Mouse (Mus musculus) hindbrain, embryonic 14.5 days (tissue): Measurements from ENCODE around the gene Pcgf2. TPM values are rescaled to one million over a fixed set of nuclear protein-coding genes. Genes with fewer than 3 reads are reported as not detected.
A peak's percentile ranks its signal among the peaks of the same experiment; 100 is the strongest.
"Not testable (repeated sequence)": the region's sequence is repeated elsewhere in the genome, so short reads cannot be mapped to it uniquely, and the experiment has no call there.

Experiments
- ATAC-seq: fragments of 200-750 bp; cut with Nextera tagmentation; 2 replicates; pipeline ENCODE4 v1.8.0; 2017; ENCODE audit warnings: moderate number of reproducible peaks, mild to moderate bottlenecking, moderate TSS enrichment, moderate library complexity; ENCODE audit not compliant: low FRiP score
- DNase-seq: peaks from one replicate; pipeline ENCODE4 v3.0.0-alpha.2; 2015; ENCODE audit warnings: low spot score
- H3K27ac ChIP-seq: fragments of 300-500 bp; sonication (generic); 2 replicates; pipeline ENCODE4 v1.5.1; 2014; ENCODE audit warnings: mild to moderate bottlenecking, moderate library complexity
- H3K27me3 ChIP-seq: fragments of 300-500 bp; sonication (generic); 2 replicates; pipeline ENCODE4 v1.6.1; 2014; ENCODE audit warnings: mild to moderate bottlenecking, low read length, mixed read lengths; ENCODE audit not compliant: control insufficient read depth, insufficient read depth
- H3K36me3 ChIP-seq: fragments of 300-500 bp; sonication (generic); replicated peaks from 2 replicates; pipeline ENCODE4 v1.6.1; 2014; ENCODE audit not compliant: control insufficient read depth, insufficient read depth
- H3K4me1 ChIP-seq: fragments of 300-500 bp; sonication (generic); replicated peaks from 2 replicates; pipeline ENCODE4 v1.6.1; 2014; ENCODE audit warnings: antibody characterized with exemption, low read length, mixed read lengths; ENCODE audit not compliant: control insufficient read depth, insufficient read depth
- H3K4me2 ChIP-seq: fragments of 300-500 bp; sonication (generic); replicated peaks from 2 replicates; pipeline ENCODE4 v1.6.1; 2014; ENCODE audit warnings: mild to moderate bottlenecking, moderate library complexity
- H3K4me3 ChIP-seq: fragments of 300-500 bp; sonication (generic); replicated peaks from 2 replicates; pipeline ENCODE4 v1.5.1; 2014; ENCODE audit warnings: mild to moderate bottlenecking, low read length
- H3K9ac ChIP-seq: fragments of 300-500 bp; sonication (generic); 2 replicates; pipeline ENCODE4 v1.6.1; 2014
- H3K9me3 ChIP-seq: fragments of 300-500 bp; sonication (generic); 2 replicates; pipeline ENCODE4 v1.6.1; 2016; ENCODE audit warnings: low read length; ENCODE audit not compliant: control insufficient read depth
- WGBS: fragments of 180-500 bp; shearing (Covaris S2); extraction: QIAGEN DNeasy Blood & Tissue Kit; methylation state at CpG from one replicate; pipeline ENCODE4 v1.1.7; 2014; 5-methylcytosine and 5-hydroxymethylcytosine counted together
- polyA plus RNA-seq: library from polyadenylated mRNA; unstranded; fragments of >200 nt; fragmentation: Nextera tagmentation; extraction: Ambion mirVana; gene quantifications from 2 replicates; pipeline ENCODE4 v1.2.1, GENCODE M21; 2014

The Pcgf2 gene
- polyA plus RNA-seq, 1 experiment from 2014 or later, result 23.4 TPM

- no peaks in the 10 kb centered on the region for H3K36me3 ChIP-seq
- DNase-seq (peak; percentile 64), ATAC-seq (peak; percentile 86)
- no peaks in the 10 kb centered on the region for H3K9me3 ChIP-seq
- peak overlapping the region; percentile 75 for H3K4me2 ChIP-seq
- peaks cover 21% of the 10 kb centered on the region for H3K4me1 ChIP-seq
- H3K9ac ChIP-seq, result peak overlapping the region; percentile 79
- H3K27ac ChIP-seq, result peak overlapping the region; percentile 74
- under 1% methylated on average over 55 of the region's 78 CpGs for WGBS
- peaks cover 19% of the 10 kb centered on the region for H3K27me3 ChIP-seq
- H3K4me3 ChIP-seq, result peak overlapping the region; percentile 91
These were observed 40.1 kb downstream of the Pcgf2 start for GRCm38 (mm10) chr11:97659990-97660714.

- WGBS, result 13% methylated on average over 13 of the region's 13 CpGs
- H3K4me3 ChIP-seq, result peak overlapping the region; percentile 91
- H3K4me1 ChIP-seq, result peaks cover 14% of the 10 kb centered on the region
These were observed 40.9 kb downstream of the Pcgf2 start for GRCm38 (mm10) chr11:97659267-97659989.

GRCm38 (mm10) chr11:97658751-97659266, 41.5 kb downstream of the Pcgf2 start:
- Histone ChIP-seq H3K4me3 (no peak overlapping the region), H3K9ac (no peak overlapping the region), H3K27me3 (peaks cover 19% of the 10 kb centered on the region), H3K9me3 (no peaks in the 10 kb centered on the region), H3K27ac (no peak overlapping the region), H3K4me2 (0 out of 2 replicates have a peak overlapping the region, but pooled peaks have one; percentile 75), H3K36me3 (no peaks in the 10 kb centered on the region), H3K4me1 (peaks cover 11% of the 10 kb centered on the region)
- 77% methylated on average over 11 of the region's 11 CpGs for WGBS
- ATAC-seq, result no peak
- DNase-seq, result no peak

More at GRCm38 (mm10) chr11:97659267-97659989, 40.9 kb downstream of the Pcgf2 start:
- Histone ChIP-seq H3K27me3 (peaks cover 19% of the 10 kb centered on the region), H3K36me3 (no peaks in the 10 kb centered on the region), H3K4me2 (peak overlapping the region; percentile 75), H3K9ac (peak overlapping the region; percentile 79), H3K9me3 (no peaks in the 10 kb centered on the region), H3K27ac (peak overlapping the region; percentile 74)
- ATAC-seq, result peak; percentile 5; the same call in 1 of the 2 replicates
- DNase-seq, result no peak

GRCm38 (mm10) chr11:97657967-97658366, 42.3 kb downstream of the Pcgf2 start:
- WGBS, result 89% methylated on average over 6 of the region's 6 CpGs
- not testable (repeated sequence) for DNase-seq, H3K36me3 ChIP-seq, H3K9me3 ChIP-seq, H3K27ac ChIP-seq, H3K4me3 ChIP-seq, H3K9ac ChIP-seq, H3K4me2 ChIP-seq, ATAC-seq
- Histone ChIP-seq H3K27me3 (peaks cover 19% of the 10 kb centered on the region), H3K4me1 (peaks cover 11% of the 10 kb centered on the region)

GRCm38 (mm10) chr11:97657184-97657945, 42.9 kb downstream of the Pcgf2 start:
- DNase-seq (no peak), ATAC-seq (no peak)
- Histone ChIP-seq H3K36me3 (no peaks in the 10 kb centered on the region), H3K27ac (no peak overlapping the region), H3K9ac (no peak overlapping the region), H3K9me3 (no peaks in the 10 kb centered on the region), H3K4me2 (no peak overlapping the region), H3K4me3 (no peak overlapping the region), H3K4me1 (peaks cover 11% of the 10 kb centered on the region), H3K27me3 (peaks cover 17% of the 10 kb centered on the region)
- WGBS, result 49% methylated on average over 4 of the region's 6 CpGs

- H3K4me2 ChIP-seq, result no peak overlapping the region
- H3K27me3 ChIP-seq, result peaks cover 8% of the 10 kb centered on the region
- no peaks in the 10 kb centered on the region for H3K36me3 ChIP-seq
- DNase-seq, result no peak
- no peaks in the 10 kb centered on the region for H3K9me3 ChIP-seq
- peaks cover 8% of the 10 kb centered on the region for H3K4me1 ChIP-seq
- no peak overlapping the region for H3K9ac ChIP-seq
- no peak overlapping the region for H3K27ac ChIP-seq
- no peak for ATAC-seq
- WGBS, result 70% methylated on average over 14 of the region's 14 CpGs
- H3K4me3 ChIP-seq, result no peak overlapping the region
These were observed 43.9 kb downstream of the Pcgf2 start for GRCm38 (mm10) chr11:97656269-97656971.

GRCm38 (mm10) chr11:97654210-97654609, 46.1 kb downstream of the Pcgf2 start:
- no peaks in the 10 kb centered on the region for H3K27me3 ChIP-seq
- H3K4me2 ChIP-seq, result no peak overlapping the region
- 92% methylated on average over 2 of the region's 2 CpGs for WGBS
- H3K4me1 ChIP-seq, result no peaks in the 10 kb centered on the region
- ATAC-seq (no peak), DNase-seq (no peak)
- no peak overlapping the region for H3K4me3 ChIP-seq
- H3K9ac ChIP-seq, result no peak overlapping the region
- H3K9me3 ChIP-seq, result no peaks in the 10 kb centered on the region
- H3K36me3 ChIP-seq, result no peaks in the 10 kb centered on the region
- H3K27ac ChIP-seq, result no peak overlapping the region

- H3K4me2 ChIP-seq, H3K4me3 ChIP-seq, DNase-seq, ATAC-seq, H3K9ac ChIP-seq, H3K27me3 ChIP-seq, H3K9me3 ChIP-seq, H3K36me3 ChIP-seq, H3K4me1 ChIP-seq, H3K27ac ChIP-seq: not testable (repeated sequence)
- WGBS, result 93% methylated on average over 11 of the region's 11 CpGs
These were observed 46.9 kb downstream of the Pcgf2 start for GRCm38 (mm10) chr11:97653376-97653775.
